Mouse (Mus musculus): Measurements from ENCODE around the gene Rai1.

Gene Rai1

GRCm38 (mm10) chr11:60104810-60105592 lies at the start of gene Rai1:
Gene Rai1, plus strand, starts transcription at chr11:60105013.
- DNase-seq (ENCODE audit: low spot score in 2 of 2) = peak; percentile 89

GRCm38 (mm10) chr11:60056520-60056919 lies 48.3 kb upstream of the Rai1 start:
- no peak for DNase-seq (ENCODE audit: low spot score in 2 of 2)

- DNase-seq (ENCODE audit: low spot score in 2 of 2) = no peak
Measured at GRCm38 (mm10) chr11:60057987-60058386, 46.8 kb upstream of the Rai1 start.

- no peak for DNase-seq (ENCODE audit: low spot score in 2 of 2)
Measured at GRCm38 (mm10) chr11:60058441-60058840, 46.4 kb upstream of the Rai1 start.

- no peak for DNase-seq (ENCODE audit: low spot score in 2 of 2)
Measured at GRCm38 (mm10) chr11:60060026-60060425, 44.8 kb upstream of the Rai1 start.

GRCm38 (mm10) chr11:60061504-60062006 lies 43.3 kb upstream of the Rai1 start:
- no peak for DNase-seq (ENCODE audit: low spot score in 2 of 2)

- no peak for DNase-seq (ENCODE audit: low spot score in 2 of 2)
Measured at GRCm38 (mm10) chr11:60065267-60065666, 39.5 kb upstream of the Rai1 start.

GRCm38 (mm10) chr11:60067646-60068045 lies 37.2 kb upstream of the Rai1 start:
- DNase-seq (ENCODE audit: low spot score in 2 of 2) = no peak

GRCm38 (mm10) chr11:60068631-60069030 lies 36.2 kb upstream of the Rai1 start:
- DNase-seq (ENCODE audit: low spot score in 2 of 2) = no peak

- peak in 1 of 2 experiments; percentile 17 for DNase-seq (ENCODE audit: low spot score in 2 of 2)
Measured at GRCm38 (mm10) chr11:60070599-60070998, 34.2 kb upstream of the Rai1 start.

GRCm38 (mm10) chr11:60071221-60071620 lies 33.6 kb upstream of the Rai1 start:
- no peak for DNase-seq (ENCODE audit: low spot score in 2 of 2)

GRCm38 (mm10) chr11:60073121-60073520 lies 31.7 kb upstream of the Rai1 start:
- no peak for DNase-seq (ENCODE audit: low spot score in 2 of 2)

- no peak for DNase-seq (ENCODE audit: low spot score in 2 of 2)
Measured at GRCm38 (mm10) chr11:60073936-60074502, 30.8 kb upstream of the Rai1 start.

- no peak for DNase-seq (ENCODE audit: low spot score in 2 of 2)
Measured at GRCm38 (mm10) chr11:60076183-60076582, 28.6 kb upstream of the Rai1 start.

- peak; percentile 58 to 66 for DNase-seq (ENCODE audit: low spot score in 2 of 2)
Measured at GRCm38 (mm10) chr11:60076790-60077189, 28.0 kb upstream of the Rai1 start.

GRCm38 (mm10) chr11:60084589-60084988 lies 20.2 kb upstream of the Rai1 start:
- peak; percentile 31 to 52 for DNase-seq (ENCODE audit: low spot score in 2 of 2)

- DNase-seq (ENCODE audit: low spot score in 2 of 2) = no peak
Measured at GRCm38 (mm10) chr11:60086676-60087075, 18.1 kb upstream of the Rai1 start.

- DNase-seq (ENCODE audit: low spot score in 2 of 2) = no peak
Measured at GRCm38 (mm10) chr11:60088947-60089346, 15.9 kb upstream of the Rai1 start.

GRCm38 (mm10) chr11:60090696-60091421 lies 14.0 kb upstream of the Rai1 start:
- DNase-seq (ENCODE audit: low spot score in 2 of 2) = no peak

GRCm38 (mm10) chr11:60091422-60091761 lies 13.4 kb upstream of the Rai1 start:
- no peak for DNase-seq (ENCODE audit: low spot score in 2 of 2)

- DNase-seq (ENCODE audit: low spot score in 2 of 2) = no peak
Measured at GRCm38 (mm10) chr11:60093227-60093626, 11.6 kb upstream of the Rai1 start.

GRCm38 (mm10) chr11:60093984-60094587 lies 10.7 kb upstream of the Rai1 start:
- DNase-seq (ENCODE audit: low spot score in 2 of 2) = no peak
